Mouse (Mus musculus) hindbrain, embryonic 11.5 days (tissue): ENCODE measurements at regions not wholly inside any gene's neighbourhood (a gene's known extent, or its start where the extent isn't known, plus 50 kb on each side); places are given as distances from the start of the nearest gene placed in this dataset.

Experiments used
- ATAC-seq: fragments of 200-750 bp; cut with Nextera tagmentation; 2 replicates; pipeline ENCODE4 v1.8.0; 2017; ENCODE audit warnings: mild to moderate bottlenecking, moderate TSS enrichment, moderate library complexity; ENCODE audit not compliant: low FRiP score
- DNase-seq: peaks from one replicate; pipeline ENCODE4 v3.0.0-alpha.2; 2015; ENCODE audit warnings: low spot score
- H3K27ac ChIP-seq: fragments of 300-500 bp; sonication (generic); 2 replicates; pipeline ENCODE4 v1.5.1; 2014; ENCODE audit warnings: mild to moderate bottlenecking, low read depth, low read length
- H3K27me3 ChIP-seq: fragments of 300-500 bp; sonication (generic); 2 replicates; pipeline ENCODE4 v1.6.1; 2014; ENCODE audit warnings: mild to moderate bottlenecking, low read length, moderate library complexity, mixed read lengths; ENCODE audit not compliant: control insufficient read depth, insufficient read depth
- H3K36me3 ChIP-seq: fragments of 300-500 bp; sonication (generic); 2 replicates; pipeline ENCODE4 v1.6.1; 2014; ENCODE audit warnings: mild to moderate bottlenecking, low read length, moderate library complexity, mixed read lengths; ENCODE audit not compliant: control insufficient read depth, insufficient read depth
- H3K4me1 ChIP-seq: fragments of 300-500 bp; sonication (generic); replicated peaks from 2 replicates; pipeline ENCODE4 v1.6.1; 2014; ENCODE audit warnings: low read length, mixed read lengths; ENCODE audit not compliant: control insufficient read depth, insufficient read depth
- H3K4me2 ChIP-seq: fragments of 300-500 bp; sonication (generic); replicated peaks from 2 replicates; pipeline ENCODE4 v1.6.1; 2014; ENCODE audit warnings: mild to moderate bottlenecking, low read depth, low read length
- H3K4me3 ChIP-seq: fragments of 300-500 bp; sonication (generic); 2 replicates; pipeline ENCODE4 v1.5.1; 2014; ENCODE audit warnings: low read depth, low read length
- H3K9ac ChIP-seq: fragments of 300-500 bp; sonication (generic); 2 replicates; pipeline ENCODE4 v1.6.1; 2014; ENCODE audit warnings: low read depth, low read length
- H3K9me3 ChIP-seq: fragments of 300-500 bp; sonication (generic); 2 replicates; pipeline ENCODE4 v1.6.1; 2016; ENCODE audit warnings: low read length; ENCODE audit not compliant: control insufficient read depth
- WGBS: fragments of 180-500 bp; shearing (Covaris S2); extraction: QIAGEN DNeasy Blood & Tissue Kit; methylation state at CpG from one replicate; pipeline ENCODE4 v1.1.7; 2014; 5-methylcytosine and 5-hydroxymethylcytosine counted together

GRCm38 (mm10) chr13:115718859-115719258 is 590.6 kb downstream of the Isl1 start:
- Histone ChIP-seq H3K27ac (no peak overlapping the region), H3K9ac (no peak overlapping the region), H3K27me3 (no peaks in the 10 kb centered on the region), H3K36me3 (no peaks in the 10 kb centered on the region), H3K4me2 (no peak overlapping the region), H3K9me3 (no peaks in the 10 kb centered on the region), H3K4me3 (no peak overlapping the region), H3K4me1 (no peaks in the 10 kb centered on the region)
- DNase-seq = peak; percentile 15
- 67% methylated on average over 5 of the region's 5 CpGs for WGBS
- no peak for ATAC-seq

DNA sequence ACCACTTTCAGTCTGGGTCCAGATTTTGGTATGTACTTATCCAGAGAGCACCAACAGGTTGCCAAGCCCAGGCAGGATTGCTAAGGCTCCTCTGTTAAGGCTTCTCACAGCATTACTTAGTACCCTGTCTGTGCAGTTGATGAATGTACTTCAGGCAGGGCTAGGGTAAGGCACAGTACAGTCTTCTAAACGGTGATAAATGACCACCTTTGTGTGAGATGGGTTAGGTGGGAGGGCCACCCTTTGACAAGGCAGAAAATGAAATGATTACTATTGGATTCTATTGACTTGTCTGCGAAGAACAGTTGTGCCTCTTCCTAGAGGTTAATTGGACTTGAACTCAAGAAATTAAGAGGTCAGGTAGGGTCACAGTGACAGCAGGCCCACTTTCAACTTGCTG is 594.4 kb upstream of the Itga1 start:
- Histone ChIP-seq H3K36me3 (no peaks in the 10 kb centered on the region), H3K4me2 (no peak overlapping the region), H3K27me3 (peaks cover 9% of the 10 kb centered on the region; the same call in 1 of the 2 replicates), H3K9me3 (no peaks in the 10 kb centered on the region), H3K9ac (no peak overlapping the region), H3K27ac (no peak overlapping the region), H3K4me1 (no peaks in the 10 kb centered on the region), H3K4me3 (no peak overlapping the region)
- ATAC-seq (peak; percentile 87), DNase-seq (peak; percentile 30)
- 16% methylated on average over 2 of the region's 2 CpGs for WGBS

DNA sequence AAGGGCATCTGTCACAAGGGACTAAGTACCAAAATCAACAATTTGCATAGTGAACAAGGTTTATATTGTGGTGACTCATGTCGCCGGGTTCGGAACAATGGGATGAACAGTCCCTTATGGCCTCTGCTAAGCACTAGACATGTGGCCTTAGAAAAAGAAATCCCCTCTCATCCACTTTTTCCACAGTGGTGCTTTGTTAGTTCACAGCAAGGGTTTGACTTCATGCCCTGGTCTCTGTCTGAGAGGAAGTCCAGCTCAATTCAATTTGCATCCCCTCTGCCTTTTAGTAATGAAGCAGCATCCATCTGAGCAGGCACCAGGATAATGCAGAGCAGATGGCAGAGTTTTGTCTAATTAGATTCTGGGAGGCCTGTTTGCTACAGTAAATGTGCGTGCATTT is 585.7 kb upstream of the Itga1 start:
- no peak overlapping the region for H3K9ac ChIP-seq
- DNase-seq = peak; percentile 69
- H3K36me3 ChIP-seq = no peaks in the 10 kb centered on the region
- H3K27ac ChIP-seq = no peak overlapping the region
- no peak overlapping the region for H3K4me3 ChIP-seq
- 6% methylated on average over 4 of the region's 4 CpGs for WGBS
- no peak overlapping the region for H3K4me2 ChIP-seq
- H3K27me3 ChIP-seq = peaks cover 33% of the 10 kb centered on the region
- H3K9me3 ChIP-seq = no peaks in the 10 kb centered on the region
- ATAC-seq = peak; percentile 97
- no peaks in the 10 kb centered on the region for H3K4me1 ChIP-seq

DNA sequence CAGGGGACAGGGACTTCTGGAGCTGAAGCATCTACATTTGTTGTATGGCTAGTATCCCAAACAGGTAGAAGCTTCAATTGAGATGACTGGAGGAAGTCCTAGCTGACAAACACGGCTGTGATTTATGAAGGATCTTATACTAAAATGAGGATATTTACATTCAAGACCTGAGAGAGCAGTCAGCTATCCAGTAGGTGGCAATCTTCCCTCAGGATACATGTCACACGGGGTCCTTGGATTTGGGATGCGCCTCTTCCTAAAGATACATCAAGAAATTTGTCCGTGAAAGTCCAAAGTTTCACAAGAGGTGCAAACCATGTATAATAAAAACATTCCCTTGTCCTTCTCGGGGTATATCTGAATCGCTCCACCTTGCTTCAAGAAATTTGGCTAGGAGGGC is 577.8 kb upstream of the Itga1 start:
- Histone ChIP-seq H3K4me3 (no peak overlapping the region), H3K4me1 (no peaks in the 10 kb centered on the region), H3K27ac (no peak overlapping the region), H3K27me3 (peaks cover 32% of the 10 kb centered on the region), H3K9me3 (no peaks in the 10 kb centered on the region), H3K4me2 (no peak overlapping the region), H3K36me3 (no peaks in the 10 kb centered on the region), H3K9ac (no peak overlapping the region)
- ATAC-seq (no peak), DNase-seq (peak; percentile 41)
- WGBS = 54% methylated on average over 6 of the region's 6 CpGs

DNA sequence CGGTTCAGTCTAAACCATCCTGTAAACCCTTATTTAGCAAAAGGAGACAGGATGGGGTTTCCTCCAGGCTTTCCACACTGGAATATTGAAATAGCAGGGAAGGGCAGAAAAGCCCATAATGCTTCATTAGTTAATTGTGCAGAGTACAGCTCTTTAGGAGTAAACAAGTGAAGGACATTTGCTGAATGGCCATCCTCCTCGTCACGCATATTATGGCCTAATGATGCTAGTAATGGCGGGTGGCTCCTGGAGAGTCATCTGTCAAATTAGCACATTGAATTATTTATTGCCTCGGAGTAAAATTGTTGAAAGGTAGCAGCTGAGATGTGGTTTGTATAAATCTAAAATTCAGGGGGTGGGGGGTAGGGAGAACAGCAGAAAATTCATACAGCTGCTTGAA is 575.1 kb upstream of the Itga1 start:
- H3K27me3 ChIP-seq = peaks cover 20% of the 10 kb centered on the region
- no peaks in the 10 kb centered on the region for H3K4me1 ChIP-seq
- no peaks in the 10 kb centered on the region for H3K9me3 ChIP-seq
- no peak overlapping the region for H3K27ac ChIP-seq
- H3K36me3 ChIP-seq = no peaks in the 10 kb centered on the region
- no peak overlapping the region for H3K9ac ChIP-seq
- H3K4me2 ChIP-seq = no peak overlapping the region
- no peak overlapping the region for H3K4me3 ChIP-seq
- WGBS = 56% methylated on average over 5 of the region's 5 CpGs
- DNase-seq (no peak), ATAC-seq (peak; percentile 36)

- Histone ChIP-seq H3K36me3 (no peaks in the 10 kb centered on the region), H3K27ac (no peak overlapping the region), H3K9ac (no peak overlapping the region), H3K27me3 (peaks cover 2% of the 10 kb centered on the region; the same call in 1 of the 2 replicates), H3K4me2 (no peak overlapping the region), H3K9me3 (no peaks in the 10 kb centered on the region), H3K4me3 (no peak overlapping the region), H3K4me1 (no peaks in the 10 kb centered on the region)
- ATAC-seq (no peak), DNase-seq (no peak)
- WGBS = 42% methylated on average over 5 of the region's 5 CpGs
Measured at GRCm38 (mm10) chr13:115673729-115674128, 572.0 kb upstream of the Itga1 start.

- H3K36me3 ChIP-seq = no peaks in the 10 kb centered on the region
Measured at GRCm38 (mm10) chr13:115671685-115672084, 569.9 kb upstream of the Itga1 start.

GRCm38 (mm10) chr13:115669516-115669915 is 567.8 kb upstream of the Itga1 start:
- 52% methylated on average over 3 of the region's 3 CpGs for WGBS

More at GRCm38 (mm10) chr13:115671685-115672084, 569.9 kb upstream of the Itga1 start:
- Histone ChIP-seq H3K9ac (no peak overlapping the region), H3K27ac (no peak overlapping the region), H3K27me3 (no peaks in the 10 kb centered on the region), H3K9me3 (no peaks in the 10 kb centered on the region), H3K4me2 (no peak overlapping the region), H3K4me3 (no peak overlapping the region), H3K4me1 (no peaks in the 10 kb centered on the region)
- WGBS = 90% methylated on average over 7 of the region's 7 CpGs
- DNase-seq (no peak), ATAC-seq (no peak)

DNA sequence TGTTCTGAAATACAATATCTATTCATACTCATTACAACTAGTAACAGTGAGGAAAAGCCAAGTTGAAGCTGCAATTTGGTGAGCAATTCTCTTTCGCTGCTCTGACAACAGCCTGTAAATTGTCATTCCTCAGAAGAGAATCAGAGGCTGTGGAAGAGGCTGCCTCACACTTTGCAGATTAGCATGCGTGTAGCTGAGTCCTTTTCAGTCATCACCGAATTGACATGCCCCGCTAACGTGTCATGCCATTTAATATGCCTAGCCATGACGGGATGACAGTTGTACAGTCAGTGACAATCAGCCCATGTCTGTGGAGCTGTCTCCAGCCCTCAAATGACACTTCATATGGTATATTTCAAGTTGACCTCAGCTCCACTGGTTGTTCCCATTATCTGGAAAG is 553.4 kb upstream of the Itga1 start:
- Histone ChIP-seq H3K9ac (no peak overlapping the region), H3K27me3 (no peaks in the 10 kb centered on the region), H3K27ac (no peak overlapping the region), H3K36me3 (no peaks in the 10 kb centered on the region), H3K4me3 (no peak overlapping the region), H3K4me1 (no peaks in the 10 kb centered on the region), H3K4me2 (no peak overlapping the region), H3K9me3 (no peaks in the 10 kb centered on the region)
- WGBS = 84% methylated on average over 6 of the region's 6 CpGs
- ATAC-seq (no peak), DNase-seq (no peak)

More at GRCm38 (mm10) chr13:115669516-115669915, 567.8 kb upstream of the Itga1 start:
- H3K27ac ChIP-seq = no peak overlapping the region
- H3K36me3 ChIP-seq = no peaks in the 10 kb centered on the region
- no peaks in the 10 kb centered on the region for H3K9me3 ChIP-seq
- no peak overlapping the region for H3K4me2 ChIP-seq
- no peak for DNase-seq
- H3K4me3 ChIP-seq = no peak overlapping the region
- H3K4me1 ChIP-seq = no peaks in the 10 kb centered on the region
- ATAC-seq = no peak
- H3K9ac ChIP-seq = no peak overlapping the region
- H3K27me3 ChIP-seq = no peaks in the 10 kb centered on the region
